Mouse (Mus musculus) neural tube, embryonic 11.5 days (tissue): ENCODE data around the gene Camsap1. TPM values are rescaled to one million over a fixed set of nuclear protein-coding genes. Genes with fewer than 3 reads are reported as not detected.

ENCODE experiments used
- ATAC-seq: fragments of 200-750 bp; cut with Nextera tagmentation; 2 replicates; pipeline ENCODE4 v1.8.0; 2017; ENCODE audit warnings: moderate number of reproducible peaks, mild to moderate bottlenecking, moderate TSS enrichment, moderate library complexity; ENCODE audit not compliant: insufficient read depth, low FRiP score, low TSS enrichment
- DNase-seq: peaks from one replicate; pipeline ENCODE4 v3.0.0-alpha.2; 2015; ENCODE audit warnings: low spot score
- H3K27ac ChIP-seq: fragments of 300-500 bp; sonication (generic); 2 replicates; pipeline ENCODE4 v1.5.1; 2014; ENCODE audit warnings: low read depth, mild to moderate bottlenecking, low read length
- H3K27me3 ChIP-seq: fragments of 300-500 bp; sonication (generic); 2 replicates; pipeline ENCODE4 v1.6.1; 2014; ENCODE audit warnings: mild to moderate bottlenecking, low read length, mixed read lengths; ENCODE audit not compliant: control insufficient read depth, insufficient read depth
- H3K36me3 ChIP-seq: fragments of 300-500 bp; sonication (generic); 2 replicates; pipeline ENCODE4 v1.6.1; 2014; ENCODE audit warnings: mild to moderate bottlenecking, low read length, moderate library complexity, mixed read lengths; ENCODE audit not compliant: control insufficient read depth, insufficient read depth
- H3K4me1 ChIP-seq: fragments of 300-500 bp; sonication (generic); 2 replicates; pipeline ENCODE4 v1.6.1; 2014; ENCODE audit warnings: low read length, mixed read lengths; ENCODE audit not compliant: control insufficient read depth, insufficient read depth
- H3K4me2 ChIP-seq: fragments of 300-500 bp; sonication (generic); 2 replicates; pipeline ENCODE4 v1.6.1; 2014; ENCODE audit warnings: low read depth, mild to moderate bottlenecking, moderate library complexity
- H3K4me3 ChIP-seq: fragments of 300-500 bp; sonication (generic); 2 replicates; pipeline ENCODE4 v1.5.1; 2014; ENCODE audit warnings: low read depth, low read length
- H3K9ac ChIP-seq: fragments of 300-500 bp; sonication (generic); 2 replicates; pipeline ENCODE4 v1.6.1; 2014; ENCODE audit warnings: mild to moderate bottlenecking, low read length
- H3K9me3 ChIP-seq: fragments of 300-500 bp; sonication (generic); 2 replicates; pipeline ENCODE4 v1.6.1; 2016; ENCODE audit warnings: low read length; ENCODE audit not compliant: control insufficient read depth
- WGBS: fragments of 180-500 bp; shearing (Covaris S2); extraction: QIAGEN DNeasy Blood & Tissue Kit; methylation state at CpG from one replicate; pipeline ENCODE4 v1.1.7; 2014; 5-methylcytosine and 5-hydroxymethylcytosine counted together
- polyA plus RNA-seq: library from polyadenylated mRNA; unstranded; fragments of >200 nt; fragmentation: Nextera tagmentation; extraction: Ambion mirVana; gene quantifications from 2 replicates; pipeline ENCODE4 v1.2.1, GENCODE M21; 2014

Gene Camsap1
- polyA plus RNA-seq, 1 experiment from 2014 or later: 60.4 TPM

GRCm38 (mm10) chr2:25970426-25970825, 12.7 kb downstream of the Camsap1 start:
- H3K4me3 ChIP-seq: no peak overlapping the region
- no peaks in the 10 kb centered on the region for H3K4me1 ChIP-seq
- H3K36me3 ChIP-seq: peaks cover 8% of the 10 kb centered on the region
- 87% methylated on average over 2 of the region's 2 CpGs for WGBS
- H3K27me3 ChIP-seq: no peaks in the 10 kb centered on the region
- ATAC-seq (no peak), DNase-seq (no peak)
- no peak overlapping the region for H3K9ac ChIP-seq
- H3K9me3 ChIP-seq: no peaks in the 10 kb centered on the region
- H3K4me2 ChIP-seq: no peak overlapping the region
- no peak overlapping the region for H3K27ac ChIP-seq

DNA sequence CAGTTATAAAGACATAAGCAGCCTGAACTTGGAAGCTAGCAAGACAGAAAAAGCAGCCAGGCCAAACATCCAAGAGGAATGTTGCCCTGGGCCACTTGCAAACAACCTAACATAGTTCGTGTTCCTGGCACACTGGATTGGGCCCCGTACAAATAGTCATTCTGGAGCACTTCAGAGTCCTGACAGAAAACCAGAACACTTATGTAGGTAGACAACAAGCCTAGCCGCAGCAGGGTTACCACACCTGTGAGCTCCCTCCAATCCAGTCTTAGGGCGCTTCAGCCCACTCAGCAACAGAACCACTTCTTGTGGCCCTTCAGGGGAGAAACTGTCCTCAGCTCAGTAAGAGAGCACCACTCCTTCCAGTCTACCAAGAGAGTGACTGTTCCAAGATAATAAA, 13.8 kb downstream of the Camsap1 start:
- H3K4me1 ChIP-seq: no peaks in the 10 kb centered on the region
- WGBS: 94% methylated on average over 4 of the region's 4 CpGs
- no peak overlapping the region for H3K4me3 ChIP-seq
- no peak overlapping the region for H3K9ac ChIP-seq
- ATAC-seq (no peak), DNase-seq (no peak)
- peaks cover 10% of the 10 kb centered on the region for H3K36me3 ChIP-seq
- H3K9me3 ChIP-seq: no peaks in the 10 kb centered on the region
- no peak overlapping the region for H3K27ac ChIP-seq
- H3K27me3 ChIP-seq: no peaks in the 10 kb centered on the region
- H3K4me2 ChIP-seq: no peak overlapping the region

DNA sequence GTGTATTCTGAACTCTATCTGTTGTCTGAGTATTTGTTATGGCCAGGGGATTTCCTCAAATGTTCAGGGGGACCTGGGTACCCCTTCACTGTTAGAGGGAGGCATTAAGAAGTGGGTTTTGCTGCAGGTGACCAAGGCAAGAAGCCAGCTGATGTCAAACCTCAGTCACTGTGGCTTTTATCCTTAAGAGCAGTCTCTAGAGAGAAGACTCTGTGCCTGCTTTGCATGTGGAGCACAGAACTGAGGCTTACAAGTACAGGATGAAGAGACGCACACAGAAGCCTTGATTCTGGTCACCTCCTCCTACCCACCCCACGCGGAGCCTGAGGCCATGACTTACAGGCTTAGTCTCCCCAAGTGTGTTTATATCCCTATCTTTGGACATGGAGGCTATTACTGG, 33.8 kb downstream of the Camsap1 start:
- no peaks in the 10 kb centered on the region for H3K9me3 ChIP-seq
- no peak overlapping the region for H3K27ac ChIP-seq
- H3K36me3 ChIP-seq: peaks cover 6% of the 10 kb centered on the region; the same call in 1 of the 2 replicates
- H3K27me3 ChIP-seq: no peaks in the 10 kb centered on the region
- DNase-seq: no peak
- ATAC-seq: no peak
- H3K9ac ChIP-seq: no peak overlapping the region
- H3K4me2 ChIP-seq: no peak overlapping the region
- no peaks in the 10 kb centered on the region for H3K4me1 ChIP-seq
- 96% methylated on average over 3 of the region's 3 CpGs for WGBS
- H3K4me3 ChIP-seq: no peak overlapping the region

GRCm38 (mm10) chr2:25947950-25948349, 35.1 kb downstream of the Camsap1 start:
- Histone ChIP-seq H3K9ac (no peak overlapping the region), H3K27ac (no peak overlapping the region), H3K9me3 (no peaks in the 10 kb centered on the region), H3K27me3 (no peaks in the 10 kb centered on the region), H3K4me2 (no peak overlapping the region), H3K36me3 (peaks cover 11% of the 10 kb centered on the region), H3K4me3 (no peak overlapping the region), H3K4me1 (no peaks in the 10 kb centered on the region)
- WGBS: 88% methylated on average over 3 of the region's 3 CpGs
- ATAC-seq (no peak), DNase-seq (no peak)

GRCm38 (mm10) chr2:25943822-25944221, 39.3 kb downstream of the Camsap1 start:
- H3K9me3 ChIP-seq: no peaks in the 10 kb centered on the region
- no peaks in the 10 kb centered on the region for H3K27me3 ChIP-seq
- DNase-seq: no peak
- H3K27ac ChIP-seq: no peak overlapping the region
- H3K36me3 ChIP-seq: peaks cover 13% of the 10 kb centered on the region
- WGBS: 93% methylated on average over 2 of the region's 2 CpGs
- H3K4me2 ChIP-seq: no peak overlapping the region
- no peaks in the 10 kb centered on the region for H3K4me1 ChIP-seq
- no peak overlapping the region for H3K4me3 ChIP-seq
- ATAC-seq: no peak
- no peak overlapping the region for H3K9ac ChIP-seq

DNA sequence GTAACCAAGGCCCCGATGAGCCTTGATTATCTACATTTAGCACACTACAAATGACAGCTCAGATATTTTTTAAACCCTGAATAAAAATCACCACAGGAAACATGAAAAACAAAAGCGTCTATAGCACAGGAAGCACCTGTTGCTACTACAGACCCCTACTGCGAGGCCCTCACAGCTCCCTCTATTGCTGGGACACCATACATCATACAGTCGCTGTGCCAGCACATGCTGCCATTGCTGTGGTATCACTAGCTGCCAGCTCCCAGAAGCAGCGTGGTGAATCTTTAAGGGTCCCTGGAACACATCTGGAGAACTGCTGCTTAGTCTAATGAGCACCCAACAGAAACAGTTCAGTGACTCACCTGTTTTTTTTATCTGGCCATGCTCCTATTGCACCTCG, 42.6 kb downstream of the Camsap1 start:
- ATAC-seq (no peak), DNase-seq (no peak)
- no peak overlapping the region for H3K4me3 ChIP-seq
- no peaks in the 10 kb centered on the region for H3K4me1 ChIP-seq
- H3K4me2 ChIP-seq: no peak overlapping the region
- peaks cover 16% of the 10 kb centered on the region for H3K36me3 ChIP-seq
- no peaks in the 10 kb centered on the region for H3K9me3 ChIP-seq
- no peaks in the 10 kb centered on the region for H3K27me3 ChIP-seq
- H3K27ac ChIP-seq: no peak overlapping the region
- WGBS: 91% methylated on average over 6 of the region's 6 CpGs
- no peak overlapping the region for H3K9ac ChIP-seq

- DNase-seq: peak; percentile 40
- no peak overlapping the region for H3K4me3 ChIP-seq
- no peaks in the 10 kb centered on the region for H3K27me3 ChIP-seq
- no peaks in the 10 kb centered on the region for H3K9me3 ChIP-seq
- no peak overlapping the region for H3K9ac ChIP-seq
- peaks cover 20% of the 10 kb centered on the region for H3K36me3 ChIP-seq
- no peak overlapping the region for H3K27ac ChIP-seq
- no peaks in the 10 kb centered on the region for H3K4me1 ChIP-seq
- WGBS: 85% methylated on average over 6 of the region's 6 CpGs
- no peak for ATAC-seq
- no peak overlapping the region for H3K4me2 ChIP-seq
These were observed 51.7 kb downstream of the Camsap1 start for GRCm38 (mm10) chr2:25931249-25931859.

GRCm38 (mm10) chr2:25927821-25928220, 55.3 kb downstream of the Camsap1 start:
- DNase-seq (no peak), ATAC-seq (no peak)
- Histone ChIP-seq H3K4me2 (no peak overlapping the region), H3K27me3 (no peaks in the 10 kb centered on the region), H3K9ac (no peak overlapping the region), H3K4me1 (no peaks in the 10 kb centered on the region), H3K9me3 (no peaks in the 10 kb centered on the region), H3K4me3 (no peak overlapping the region), H3K27ac (no peak overlapping the region), H3K36me3 (peaks cover 10% of the 10 kb centered on the region)
- WGBS: 91% methylated on average over 7 of the region's 7 CpGs

DNA sequence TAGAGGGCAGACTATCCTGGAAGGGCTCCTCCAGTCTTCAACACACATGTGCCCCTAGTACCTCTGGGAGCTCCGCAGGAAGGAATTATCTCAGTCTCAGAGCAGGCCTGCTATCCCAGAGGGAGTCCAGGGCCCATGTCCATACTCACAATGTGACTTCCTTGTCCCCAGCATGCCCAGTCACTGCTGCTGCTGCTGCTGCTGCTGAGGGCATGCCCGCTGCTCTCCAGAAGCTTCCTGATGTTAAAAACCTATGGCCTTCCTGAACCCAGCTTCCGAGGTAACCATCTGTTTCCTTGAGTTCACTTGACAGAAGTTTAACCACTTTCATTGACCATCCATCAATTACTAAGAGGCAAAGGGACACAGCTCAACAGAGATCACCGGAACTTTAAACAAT, 58.1 kb downstream of the Camsap1 start:
- no peak overlapping the region for H3K9ac ChIP-seq
- ATAC-seq (no peak), DNase-seq (no peak)
- H3K36me3 ChIP-seq: peaks cover 3% of the 10 kb centered on the region
- H3K4me1 ChIP-seq: no peaks in the 10 kb centered on the region
- no peak overlapping the region for H3K27ac ChIP-seq
- H3K4me2 ChIP-seq: no peak overlapping the region
- no peak overlapping the region for H3K4me3 ChIP-seq
- H3K9me3 ChIP-seq: no peaks in the 10 kb centered on the region
- WGBS: 95% methylated on average over 4 of the region's 4 CpGs
- H3K27me3 ChIP-seq: no peaks in the 10 kb centered on the region
